ENCODE assay signal across 26 mouse cellular contexts in genomic region chr10:58653679-58654078, GRCm38 (mm10). TPM values are rescaled to one million over a fixed set of nuclear protein-coding genes. Genes with fewer than 3 reads are reported as not detected.
DNase-seq lines count a peak whose midpoint lies in the region; ATAC-seq lines count a peak whose summit lies in the region.
"Had no signal": no experiment of that assay in that cellular context is flagged by ENCODE, and none has a peak within 500 bp of the region (broad histone marks: within the 10 kb centered on the region; RNA-seq: fewer than 3 reads in every experiment).

No protein-coding gene starts in this region.

- no peak overlapping the region for H3K4me3 ChIP-seq in forebrain, embryonic 13.5 days
- no peak overlapping the region for H3K4me3 ChIP-seq in forebrain, embryonic 12.5 days (replicated peaks)
- H3K4me3 ChIP-seq in heart, embryonic 11.5 days (ENCODE audit: low read depth, low read length): no peak overlapping the region
- no peak overlapping the region for H3K4me3 ChIP-seq in midbrain, embryonic 11.5 days (ENCODE audit: low read depth, low read length)
- H3K4me3 ChIP-seq in midbrain, embryonic 14.5 days (replicated peaks; ENCODE audit: low read depth, low read length): no peak overlapping the region
- H3K4me3 ChIP-seq: embryonic facial prominence, embryonic 13.5 days; layer of hippocampus, adult 2 months; megakaryocyte, embryonic 14.5 days; stomach, embryonic 15.5 days had no signal

- no peak overlapping the region for H3K9ac ChIP-seq in forebrain, embryonic 13.5 days
- H3K9ac ChIP-seq in forebrain, embryonic 12.5 days: no peak overlapping the region
- no peak overlapping the region for H3K9ac ChIP-seq in heart, embryonic 11.5 days (ENCODE audit: low read depth, low read length)
- no peak overlapping the region for H3K9ac ChIP-seq in midbrain, embryonic 11.5 days (ENCODE audit: low read length)
- no peak overlapping the region for H3K9ac ChIP-seq in midbrain, embryonic 14.5 days (replicated peaks; ENCODE audit: low read length)
- H3K9ac ChIP-seq: embryonic facial prominence, embryonic 13.5 days; stomach, embryonic 15.5 days had no signal

- no peak overlapping the region for H3K4me2 ChIP-seq in forebrain, embryonic 13.5 days
- no peak overlapping the region for H3K4me2 ChIP-seq in forebrain, embryonic 12.5 days
- no peak overlapping the region for H3K4me2 ChIP-seq in heart, embryonic 11.5 days
- no peak overlapping the region for H3K4me2 ChIP-seq in midbrain, embryonic 11.5 days
- H3K4me2 ChIP-seq in midbrain, embryonic 14.5 days (ENCODE audit: low read length): no peak overlapping the region
- H3K4me2 ChIP-seq: embryonic facial prominence, embryonic 13.5 days; stomach, embryonic 15.5 days had no signal

- H3K27me3 ChIP-seq in forebrain, embryonic 13.5 days: peaks cover 57% of the 10 kb centered on the region
- peaks cover 59% of the 10 kb centered on the region for H3K27me3 ChIP-seq in forebrain, embryonic 12.5 days
- H3K27me3 ChIP-seq in heart, embryonic 11.5 days (ENCODE audit: control insufficient read depth, insufficient read depth, low read length): 0 out of 2 replicates have a peak, but pooled peaks cover 2% of the 10 kb centered on the region
- no peaks in the 10 kb centered on the region; the same call in 1 of the 2 replicates for H3K27me3 ChIP-seq in midbrain, embryonic 11.5 days (ENCODE audit: control insufficient read depth, insufficient read depth, low read length)
- H3K27me3 ChIP-seq in midbrain, embryonic 14.5 days (ENCODE audit: control insufficient read depth, insufficient read depth, low read length): no peaks in the 10 kb centered on the region
- H3K27me3 ChIP-seq: embryonic facial prominence, embryonic 13.5 days; stomach, embryonic 15.5 days had no signal

- no peak overlapping the region for H3K27ac ChIP-seq in forebrain, embryonic 13.5 days
- no peak overlapping the region for H3K27ac ChIP-seq in forebrain, embryonic 12.5 days
- H3K27ac ChIP-seq in heart, embryonic 11.5 days (ENCODE audit: low read depth, low read length): no peak overlapping the region
- no peak overlapping the region for H3K27ac ChIP-seq in midbrain, embryonic 11.5 days (ENCODE audit: low read depth, low read length)
- no peak overlapping the region for H3K27ac ChIP-seq in midbrain, embryonic 14.5 days (replicated peaks; ENCODE audit: low read depth, low read length)
- H3K27ac ChIP-seq: embryonic facial prominence, embryonic 13.5 days; layer of hippocampus, adult 2 months had no signal

- no peaks in the 10 kb centered on the region for H3K36me3 ChIP-seq in forebrain, embryonic 13.5 days (ENCODE audit: poor library complexity, severe bottlenecking)
- H3K36me3 ChIP-seq in forebrain, embryonic 12.5 days (replicated peaks): no peaks in the 10 kb centered on the region
- H3K36me3 ChIP-seq in heart, embryonic 11.5 days (ENCODE audit: control insufficient read depth, insufficient read depth, low read length): no peaks in the 10 kb centered on the region
- H3K36me3 ChIP-seq in midbrain, embryonic 11.5 days (ENCODE audit: control insufficient read depth, insufficient read depth, low read length): no peaks in the 10 kb centered on the region
- H3K36me3 ChIP-seq in midbrain, embryonic 14.5 days (ENCODE audit: control insufficient read depth, insufficient read depth, low read length): no peaks in the 10 kb centered on the region
- H3K36me3 ChIP-seq: embryonic facial prominence, embryonic 13.5 days; stomach, embryonic 15.5 days had no signal

- peaks cover 24% of the 10 kb centered on the region for H3K4me1 ChIP-seq in forebrain, embryonic 13.5 days
- peaks cover 28% of the 10 kb centered on the region for H3K4me1 ChIP-seq in forebrain, embryonic 12.5 days
- peaks cover 16% of the 10 kb centered on the region for H3K4me1 ChIP-seq in heart, embryonic 11.5 days (ENCODE audit: control insufficient read depth, insufficient read depth, low read length)
- H3K4me1 ChIP-seq in midbrain, embryonic 11.5 days (ENCODE audit: control insufficient read depth, insufficient read depth, low read length): peaks cover 19% of the 10 kb centered on the region
- peaks cover 12% of the 10 kb centered on the region for H3K4me1 ChIP-seq in midbrain, embryonic 14.5 days (ENCODE audit: control insufficient read depth, insufficient read depth, low read length)

- ATAC-seq in forebrain, embryonic 13.5 days: peak; percentile 8; the same call in 1 of the 2 replicates
- no peak for ATAC-seq in forebrain, embryonic 12.5 days (ENCODE audit: low FRiP score)
- ATAC-seq in heart, embryonic 11.5 days (replicated peaks; ENCODE audit: insufficient number of reproducible peaks, low FRiP score, low TSS enrichment): no peak
- ATAC-seq in midbrain, embryonic 11.5 days (ENCODE audit: low FRiP score): no peak; the same call in 1 of the 2 replicates
- ATAC-seq in midbrain, embryonic 14.5 days (ENCODE audit: low FRiP score, low TSS enrichment): no peak
- no peak for ATAC-seq in erythroblast, adult 5-6 weeks (replicated peaks; ENCODE audit: low FRiP score, poor library complexity, severe bottlenecking)
- ATAC-seq: activated CD4-positive, CD25-positive, alpha-beta regulatory T cell, adult 4 months; intestine, postnatal 0 days had no signal

- peak; percentile 13 for DNase-seq in heart, adult 8-10 months (ENCODE audit: low spot score)
- peak; percentile 66 for DNase-seq in midbrain, embryonic 11.5 days (ENCODE audit: low spot score, missing footprints)
- no peak for DNase-seq in midbrain, embryonic 14.5 days
- DNase-seq: adrenal gland, adult 8-10 months; cerebellum, adult 2 months; cerebellum, postnatal 36 days; embryo, embryonic 11 days; gastrocnemius, postnatal 10 days; kidney, postnatal 25 days; layer of hippocampus, postnatal 36 days; thymus, adult 18-20 months; thymus, postnatal 36 days had no signal

- no peaks in the 10 kb centered on the region for H3K9me3 ChIP-seq in forebrain, embryonic 13.5 days (replicated peaks)
- H3K9me3 ChIP-seq in forebrain, embryonic 12.5 days: no peaks in the 10 kb centered on the region
- no peaks in the 10 kb centered on the region for H3K9me3 ChIP-seq in heart, embryonic 11.5 days (replicated peaks; ENCODE audit: control insufficient read depth, low read length)
- no peaks in the 10 kb centered on the region; the same call in 1 of the 2 replicates for H3K9me3 ChIP-seq in midbrain, embryonic 11.5 days (ENCODE audit: control insufficient read depth, low read length)
- no peaks in the 10 kb centered on the region for H3K9me3 ChIP-seq in midbrain, embryonic 14.5 days (ENCODE audit: control insufficient read depth, low read length)
- H3K9me3 ChIP-seq: embryonic facial prominence, embryonic 13.5 days; stomach, embryonic 15.5 days had no signal

- 80% methylated on average over 3 of the region's 3 CpGs for WGBS in forebrain, embryonic 13.5 days
- 80% methylated on average over 3 of the region's 3 CpGs for WGBS in forebrain, embryonic 12.5 days
- WGBS in heart, embryonic 11.5 days (ENCODE audit: insufficient replicate concordance): 41% methylated on average over 3 of the region's 3 CpGs
- 69% methylated on average over 3 of the region's 3 CpGs for WGBS in midbrain, embryonic 11.5 days
- 79% methylated on average over 3 of the region's 3 CpGs for WGBS in midbrain, embryonic 14.5 days

RNA-seq across cellular contexts. Expression of gene Edar, which starts 21.8 kb away (rescaled TPM):
- 0.41 and 0.84 TPM in 2 replicates for polyA plus RNA-seq in forebrain, embryonic 13.5 days (2015; fragmentation: Nextera tagmentation; extraction: Ambion mirVana)
- 0.83 and 0.93 TPM in 2 replicates for polyA plus RNA-seq in forebrain, embryonic 12.5 days (2016; fragmentation: Nextera tagmentation; extraction: Ambion mirVana)
- total RNA-seq in heart, adult 8-10 months (2022): under 1 TPM; 0.08 to 0.69 (median 0.45) TPM
- 0.13 TPM in 1 of 2 replicates, not detected in the other for polyA plus RNA-seq in heart, embryonic 11.5 days (2014; fragmentation: Nextera tagmentation; extraction: Ambion mirVana)
- 0.18 and 0.59 TPM in 2 replicates for polyA plus RNA-seq in midbrain, embryonic 11.5 days (2014; fragmentation: Nextera tagmentation; extraction: Ambion mirVana)
- polyA plus RNA-seq in midbrain, embryonic 14.5 days (2014; fragmentation: Nextera tagmentation; extraction: Ambion mirVana): 0.09 and 0.41 TPM in 2 replicates
- total RNA-seq in erythroblast, adult 5-6 weeks (2015; ENCODE audit: low replicate concordance): not detected in 2 replicates
- total RNA-seq in erythroblast, adult 5-6 weeks (2017; ENCODE audit: low replicate concordance): not detected in 2 replicates
- total RNA-seq: granulocyte monocyte progenitor cell, adult 5-6 weeks; monocyte, adult 5-6 weeks; neutrophil, adult 5-6 weeks had no signal
- polyA plus RNA-seq: liver, embryonic 16.5 days had no signal
